Mouse (Mus musculus): ENCODE results near the gene Hnrnpc. TPM values are rescaled to one million over a fixed set of nuclear protein-coding genes. Genes with fewer than 3 reads are reported as not detected.

Gene Hnrnpc
- total RNA-seq (2021), result 100 to 1,000 TPM; 199 to 225 TPM

GRCm38 (mm10) chr14:52103856-52104676 is at the start of gene Hnrnpc:
Gene Hnrnpc, minus strand, starts transcription at chr14:52104028.
- peak; percentile 100 for DNase-seq (ENCODE audit: low spot score in 2 of 2)
- intact Hi-C loops (cut with DNase I), result loop anchor here (10.0 kb wide), 1 partner anchor 219 kb away; the partner anchor contains the start of gene Mettl17

GRCm38 (mm10) chr14:52152613-52153012 is 48.8 kb upstream of the Hnrnpc start:
- intact Hi-C loops (cut with DNase I), result no loop called here
- no peak for DNase-seq (ENCODE audit: low spot score in 2 of 2)

GRCm38 (mm10) chr14:52152179-52152578 is 48.4 kb upstream of the Hnrnpc start:
- intact Hi-C loops (cut with DNase I), result no loop called here

GRCm38 (mm10) chr14:52149888-52150287 is 46.1 kb upstream of the Hnrnpc start:
- intact Hi-C loops (cut with DNase I), result no loop called here
- DNase-seq (ENCODE audit: low spot score in 2 of 2), result no peak

More at GRCm38 (mm10) chr14:52152179-52152578, 48.4 kb upstream of the Hnrnpc start:
- DNase-seq (ENCODE audit: low spot score in 2 of 2), result peak; percentile 30 to 31

- intact Hi-C loops (cut with DNase I), result loop anchor here (2.0 kb wide), 1 partner anchor 22 kb away; no protein-coding TSS in a partner anchor
- no peak for DNase-seq (ENCODE audit: low spot score in 2 of 2)
Measured at GRCm38 (mm10) chr14:52146540-52146939, 42.7 kb upstream of the Hnrnpc start.

- intact Hi-C loops (cut with DNase I), result no loop called here
- no peak for DNase-seq (ENCODE audit: low spot score in 2 of 2)
Measured at GRCm38 (mm10) chr14:52144165-52144564, 40.3 kb upstream of the Hnrnpc start.

GRCm38 (mm10) chr14:52141445-52142127 is 37.8 kb upstream of the Hnrnpc start:
- intact Hi-C loops (cut with DNase I), result no loop called here
- DNase-seq (ENCODE audit: low spot score in 2 of 2), result no peak

GRCm38 (mm10) chr14:52140577-52141444 is 37.0 kb upstream of the Hnrnpc start:
- DNase-seq (ENCODE audit: low spot score in 2 of 2), result no peak
- intact Hi-C loops (cut with DNase I), result no loop called here

GRCm38 (mm10) chr14:52133584-52133983 is 29.8 kb upstream of the Hnrnpc start:
- intact Hi-C loops (cut with DNase I), result no loop called here

GRCm38 (mm10) chr14:52124636-52125035 is 20.8 kb upstream of the Hnrnpc start:
- intact Hi-C loops (cut with DNase I), result loop anchor here (2.0 to 5.0 kb wide), 3 partner anchors 22 to 73 kb away; partner anchors contain the start of gene Supt16

More at GRCm38 (mm10) chr14:52133584-52133983, 29.8 kb upstream of the Hnrnpc start:
- DNase-seq (ENCODE audit: low spot score in 2 of 2), result no peak

GRCm38 (mm10) chr14:52123918-52124317 is 20.1 kb upstream of the Hnrnpc start:
- DNase-seq (ENCODE audit: low spot score in 2 of 2), result peak; percentile 36 to 54
- intact Hi-C loops (cut with DNase I), result loop anchor here (2.0 to 5.0 kb wide), 3 partner anchors 23 to 73 kb away; partner anchors contain the start of gene Supt16

More at GRCm38 (mm10) chr14:52124636-52125035, 20.8 kb upstream of the Hnrnpc start:
- no peak for DNase-seq (ENCODE audit: low spot score in 2 of 2)

- intact Hi-C loops (cut with DNase I), result loop anchor here (5.0 kb wide), 2 partner anchors 47 to 77 kb away; partner anchors contain the start of gene Supt16
- no peak for DNase-seq (ENCODE audit: low spot score in 2 of 2)
Measured at GRCm38 (mm10) chr14:52120169-52120568, 16.3 kb upstream of the Hnrnpc start.

GRCm38 (mm10) chr14:52118823-52119608 is 15.2 kb upstream of the Hnrnpc start:
- intact Hi-C loops (cut with DNase I), result no loop called here

GRCm38 (mm10) chr14:52118456-52118822 is 14.6 kb upstream of the Hnrnpc start:
- no peak for DNase-seq (ENCODE audit: low spot score in 2 of 2)
- intact Hi-C loops (cut with DNase I), result no loop called here

More at GRCm38 (mm10) chr14:52118823-52119608, 15.2 kb upstream of the Hnrnpc start:
- peak; percentile 35 to 39 for DNase-seq (ENCODE audit: low spot score in 2 of 2)

GRCm38 (mm10) chr14:52117241-52117640 is 13.4 kb upstream of the Hnrnpc start:
- no peak for DNase-seq (ENCODE audit: low spot score in 2 of 2)
- intact Hi-C loops (cut with DNase I), result no loop called here

GRCm38 (mm10) chr14:52114101-52114500 is 10.3 kb upstream of the Hnrnpc start:
- no peak for DNase-seq (ENCODE audit: low spot score in 2 of 2)
- intact Hi-C loops (cut with DNase I), result no loop called here

- DNase-seq (ENCODE audit: low spot score in 2 of 2), result no peak
- intact Hi-C loops (cut with DNase I), result no loop called here
Measured at GRCm38 (mm10) chr14:52110346-52110745, 6.5 kb upstream of the Hnrnpc start, which contains the start of gene Rpgrip1. Gene Rpgrip1, plus strand, starts transcription at chr14:52110704.

- intact Hi-C loops (cut with DNase I), result loop anchor here (10.0 kb wide), 1 partner anchor 223 kb away; the partner anchor contains the start of gene Mettl17
Measured at GRCm38 (mm10) chr14:52108025-52108424, 4.2 kb upstream of the Hnrnpc start.

More at GRCm38 (mm10) chr14:52108025-52108424, 4.2 kb upstream of the Hnrnpc start:
- no peak for DNase-seq (ENCODE audit: low spot score in 2 of 2)
